Mouse (Mus musculus) hindbrain, embryonic 16.5 days (tissue): Measurements from ENCODE around the gene Usp39. TPM values are rescaled to one million over a fixed set of nuclear protein-coding genes. Genes with fewer than 3 reads are reported as not detected.

ENCODE experiments used
- ATAC-seq: fragments of 200-750 bp; cut with Nextera tagmentation; 2 replicates; pipeline ENCODE4 v1.8.0; 2017; ENCODE audit warnings: moderate TSS enrichment, moderate library complexity
- H3K27ac ChIP-seq: fragments of 300-500 bp; sonication (generic); 2 replicates; pipeline ENCODE4 v1.5.1; 2014; ENCODE audit warnings: low read depth, mild to moderate bottlenecking, control low read depth, low read length, moderate library complexity
- H3K27me3 ChIP-seq: fragments of 300-500 bp; sonication (generic); replicated peaks from 2 replicates; pipeline ENCODE4 v1.6.1; 2014; ENCODE audit warnings: low read length; ENCODE audit not compliant: control insufficient read depth, insufficient read depth
- H3K36me3 ChIP-seq: fragments of 300-500 bp; sonication (generic); 2 replicates; pipeline ENCODE4 v1.6.1; 2014; ENCODE audit warnings: mild to moderate bottlenecking, low read length, moderate library complexity, mixed read lengths; ENCODE audit not compliant: control insufficient read depth, insufficient read depth
- H3K4me1 ChIP-seq: fragments of 300-500 bp; sonication (generic); 2 replicates; pipeline ENCODE4 v1.6.1; 2014; ENCODE audit warnings: low read depth, low read length; ENCODE audit not compliant: control insufficient read depth, insufficient read depth
- H3K4me2 ChIP-seq: fragments of 300-500 bp; sonication (generic); 2 replicates; pipeline ENCODE4 v1.6.1; 2014; ENCODE audit warnings: mild to moderate bottlenecking, low read length, control low read depth, moderate library complexity
- H3K4me3 ChIP-seq: fragments of 300-500 bp; sonication (generic); 2 replicates; pipeline ENCODE4 v1.5.1; 2014; ENCODE audit warnings: mild to moderate bottlenecking, low read length, control low read depth, moderate library complexity
- H3K9ac ChIP-seq: fragments of 300-500 bp; sonication (generic); 2 replicates; pipeline ENCODE4 v1.6.1; 2014; ENCODE audit warnings: low read depth, mild to moderate bottlenecking, control low read depth, low read length, moderate library complexity
- H3K9me3 ChIP-seq: fragments of 300-500 bp; sonication (generic); 2 replicates; pipeline ENCODE4 v1.6.1; 2014; ENCODE audit warnings: mild to moderate bottlenecking, low read length, moderate library complexity; ENCODE audit not compliant: control insufficient read depth
- WGBS: fragments of 180-500 bp; shearing (Covaris S2); extraction: QIAGEN DNeasy Blood & Tissue Kit; methylation state at CpG from one replicate; pipeline ENCODE4 v1.1.7; 2014; 5-methylcytosine and 5-hydroxymethylcytosine counted together
- polyA plus RNA-seq: library from polyadenylated mRNA; unstranded; fragments of >200 nt; fragmentation: Nextera tagmentation; extraction: Ambion mirVana; gene quantifications from 2 replicates; pipeline ENCODE4 v1.2.1, GENCODE M21; 2015

Usp39 gene
- polyA plus RNA-seq, 1 experiment from 2014 or later, result 34.2 TPM

DNA sequence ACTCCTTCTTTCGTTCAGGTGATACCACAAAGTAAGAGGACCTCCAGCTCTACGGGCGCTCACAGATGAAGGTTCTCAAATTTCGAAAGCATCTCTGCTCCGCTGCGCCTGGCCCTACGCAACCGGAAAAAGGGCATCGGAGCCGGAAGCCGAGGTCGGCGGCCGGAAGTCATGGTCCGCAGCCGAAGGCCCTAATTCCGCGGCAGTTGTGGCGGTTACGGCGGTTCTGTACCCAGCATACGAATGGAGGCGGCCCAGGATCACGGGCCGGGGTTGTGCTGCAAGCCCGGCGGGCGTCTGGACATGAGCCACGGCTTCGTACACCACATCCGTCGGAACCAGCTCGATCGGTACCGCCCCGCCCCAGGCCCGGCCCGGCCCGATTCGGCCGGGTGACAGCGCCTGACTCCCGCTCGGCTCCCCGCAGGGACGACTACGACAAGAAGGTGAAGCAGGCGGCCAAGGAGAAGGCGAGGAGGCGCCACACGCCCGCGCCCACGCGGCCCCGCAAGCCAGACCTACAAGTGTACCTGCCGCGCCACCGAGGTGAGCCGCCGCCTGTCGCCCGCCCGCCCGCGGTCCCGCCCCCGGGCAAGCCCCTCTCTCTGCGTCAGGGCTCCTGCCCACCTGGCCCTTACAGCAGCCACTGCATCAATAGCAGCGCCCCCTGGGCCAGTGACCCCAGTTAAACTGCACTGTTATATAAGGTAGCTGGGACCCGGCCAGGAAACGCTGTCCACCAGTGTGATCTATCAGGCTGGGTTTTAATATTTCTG lies 2.4 kb upstream of the Usp39 start, which contains the start of gene 0610030E20Rik:
Gene 0610030E20Rik, plus strand, starts transcription at position 152 of the 776 bp plus-strand sequence.
- Histone ChIP-seq H3K27ac (peak within 1 kb of the TSS; percentile 80), H3K4me1 (peaks cover 35% of the 10 kb centered on the region), H3K9ac (peak within 1 kb of the TSS; percentile 78), H3K4me2 (peak within 1 kb of the TSS; percentile 86), H3K4me3 (peak within 1 kb of the TSS; percentile 58), H3K36me3 (peaks cover 12% of the 10 kb centered on the region; the same call in 1 of the 2 replicates), H3K9me3 (no peaks in the 10 kb centered on the region), H3K27me3 (no peaks in the 10 kb centered on the region)
- peak; percentile 67 for ATAC-seq
- WGBS, result under 1% methylated on average over 68 of the region's 72 CpGs

DNA sequence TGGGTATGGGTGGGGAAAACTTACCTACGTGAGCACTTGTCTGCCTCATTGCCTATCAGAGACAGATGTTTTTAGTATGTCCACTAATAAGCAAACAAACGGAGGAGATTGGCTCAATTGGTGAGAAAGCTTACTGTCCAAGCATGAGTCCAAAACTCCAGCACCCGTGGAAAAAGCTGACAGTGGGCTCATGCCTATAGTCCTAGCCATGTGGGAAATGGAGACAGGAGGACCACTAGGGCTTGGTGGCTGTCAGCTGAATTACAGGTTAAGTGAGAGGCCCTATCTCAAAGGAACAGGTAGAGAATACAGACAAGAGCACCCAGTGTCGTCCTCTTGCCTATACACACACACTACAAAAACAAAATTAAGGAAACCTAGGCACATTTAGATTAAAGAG lies 1.3 kb upstream of the Usp39 start:
- no peak for ATAC-seq

DNA sequence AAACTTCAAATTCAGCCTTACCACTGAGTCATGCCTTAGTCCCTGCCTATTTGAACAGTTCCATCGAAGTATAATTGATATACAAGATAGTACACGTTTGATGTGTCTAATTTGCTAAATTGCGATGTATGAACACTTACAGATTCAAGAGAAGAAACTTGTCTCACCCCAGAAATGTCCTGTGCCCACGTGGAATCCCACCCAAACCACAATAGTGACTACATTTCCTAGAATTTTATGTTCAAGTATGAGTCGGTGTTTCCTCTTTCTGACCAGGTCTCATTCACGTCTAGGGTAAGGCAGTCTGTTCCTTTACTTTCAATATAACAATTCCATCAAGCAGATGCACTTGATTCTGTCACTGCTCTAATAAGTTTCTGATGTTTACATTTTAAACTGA lies 649 bp upstream of the Usp39 start:
- ATAC-seq, result no peak
- Histone ChIP-seq H3K4me2 (peak overlapping the region; percentile 99), H3K27me3 (no peaks in the 10 kb centered on the region), H3K9me3 (no peaks in the 10 kb centered on the region), H3K4me1 (peaks cover 35% of the 10 kb centered on the region), H3K27ac (no peak overlapping the region), H3K9ac (no peak overlapping the region), H3K36me3 (peaks cover 9% of the 10 kb centered on the region; the same call in 1 of the 2 replicates), H3K4me3 (peak overlapping the region; percentile 100)
- 46% methylated on average over 6 of the region's 6 CpGs for WGBS

More for the DNA sequence above, 1.3 kb upstream of the Usp39 start:
- Histone ChIP-seq H3K9me3 (no peaks in the 10 kb centered on the region), H3K4me2 (no peak overlapping the region; the same call in 1 of the 2 replicates), H3K36me3 (peaks cover 12% of the 10 kb centered on the region; the same call in 1 of the 2 replicates), H3K4me1 (peaks cover 35% of the 10 kb centered on the region), H3K9ac (no peak overlapping the region), H3K27me3 (no peaks in the 10 kb centered on the region), H3K27ac (no peak overlapping the region), H3K4me3 (no peak overlapping the region)
- 87% methylated on average over 4 of the region's 4 CpGs for WGBS

DNA sequence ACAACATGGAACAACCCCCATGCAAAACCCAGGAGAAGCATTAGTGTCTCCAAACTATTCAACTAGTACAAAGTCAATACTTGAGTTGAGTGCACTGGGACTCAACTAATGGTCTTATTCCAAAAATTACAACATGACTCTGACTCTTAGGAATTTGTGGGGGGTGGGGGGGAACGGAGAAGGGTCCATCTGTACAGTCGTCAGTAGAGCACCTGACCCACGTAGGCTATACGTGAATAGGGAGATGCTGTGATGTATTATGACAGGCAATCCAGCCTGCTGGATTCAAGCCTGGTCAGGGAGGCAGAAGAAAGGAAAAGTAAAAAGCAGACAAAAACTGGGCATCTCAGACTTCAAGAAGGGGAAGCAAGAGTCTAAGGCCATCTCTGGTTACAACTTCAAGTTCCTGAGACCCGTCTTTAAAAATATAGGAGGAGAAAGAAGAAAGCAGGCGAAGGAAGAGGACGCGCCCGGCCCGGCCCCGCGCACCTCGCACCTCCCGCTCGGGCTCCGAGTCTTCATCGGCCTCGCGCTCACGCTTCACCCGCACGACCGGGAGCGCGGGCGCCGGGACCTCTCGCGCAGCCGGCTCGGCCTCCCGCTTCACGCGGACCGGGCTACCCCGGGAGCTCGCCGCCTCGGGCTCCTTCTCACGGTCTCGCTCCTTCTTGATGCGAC lies 449 bp downstream of the Usp39 start:
- Histone ChIP-seq H3K9me3 (no peaks in the 10 kb centered on the region), H3K27ac (peak overlapping the region; percentile 75), H3K4me3 (peak overlapping the region; percentile 100), H3K4me1 (peaks cover 35% of the 10 kb centered on the region), H3K27me3 (no peaks in the 10 kb centered on the region), H3K9ac (peak overlapping the region; percentile 92), H3K36me3 (peaks cover 3% of the 10 kb centered on the region; the same call in 1 of the 2 replicates), H3K4me2 (peak overlapping the region; percentile 99)
- under 1% methylated on average over 41 of the region's 42 CpGs for WGBS
- ATAC-seq, result peak; percentile 61

DNA sequence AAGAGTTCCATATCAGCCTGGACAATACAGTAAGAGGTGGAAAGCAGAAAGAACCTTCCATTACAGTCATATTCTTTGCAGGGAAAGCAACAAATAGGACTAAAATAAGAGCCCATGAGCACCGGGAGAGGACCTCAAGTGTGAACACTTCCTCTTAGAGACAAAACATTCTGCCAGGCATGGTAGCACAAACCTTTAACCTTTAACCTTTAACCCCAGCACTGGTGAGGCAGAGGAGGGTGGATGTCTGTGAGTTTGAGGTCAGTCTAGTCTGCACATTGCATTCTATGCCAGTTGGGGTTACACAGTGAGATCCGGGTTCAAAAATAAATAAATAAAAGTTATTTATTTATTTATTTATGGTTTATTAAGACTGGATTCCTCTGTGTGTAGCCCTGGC lies 4.5 kb downstream of the Usp39 start:
- no peak for ATAC-seq
- 62% methylated on average over 2 of the region's 2 CpGs for WGBS
- Histone ChIP-seq H3K9me3 (no peaks in the 10 kb centered on the region), H3K4me2 (no peak overlapping the region), H3K9ac (no peak overlapping the region), H3K36me3 (peaks cover 19% of the 10 kb centered on the region), H3K27me3 (no peaks in the 10 kb centered on the region), H3K4me1 (peaks cover 12% of the 10 kb centered on the region), H3K4me3 (no peak overlapping the region), H3K27ac (no peak overlapping the region)

DNA sequence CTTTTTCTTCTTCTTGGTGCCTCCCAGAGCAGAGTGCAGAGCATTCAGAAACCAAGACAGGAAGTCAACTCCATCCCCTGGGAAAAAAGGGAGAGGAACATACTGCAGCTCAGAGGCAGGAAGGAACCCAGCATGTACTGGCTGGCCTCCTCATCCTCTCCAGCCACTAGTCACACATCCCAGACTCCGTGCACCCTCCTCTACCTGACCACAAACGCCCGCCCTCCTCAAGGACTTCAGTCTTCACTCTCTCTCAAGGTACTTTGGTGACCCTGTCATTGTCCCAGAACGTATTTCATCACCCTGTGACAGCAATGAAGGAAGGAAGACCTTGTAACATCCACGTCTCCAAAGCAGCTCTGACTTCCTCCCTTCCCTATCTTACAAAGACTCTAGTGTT lies 11.9 kb downstream of the Usp39 start:
- no peak overlapping the region for H3K27ac ChIP-seq
- no peaks in the 10 kb centered on the region for H3K27me3 ChIP-seq
- no peak for ATAC-seq
- H3K36me3 ChIP-seq, result peaks cover 41% of the 10 kb centered on the region
- WGBS, result 81% methylated on average over 5 of the region's 5 CpGs
- no peak overlapping the region for H3K4me2 ChIP-seq
- H3K9ac ChIP-seq, result no peak overlapping the region
- H3K4me1 ChIP-seq, result no peaks in the 10 kb centered on the region
- no peak overlapping the region for H3K4me3 ChIP-seq
- no peaks in the 10 kb centered on the region for H3K9me3 ChIP-seq

DNA sequence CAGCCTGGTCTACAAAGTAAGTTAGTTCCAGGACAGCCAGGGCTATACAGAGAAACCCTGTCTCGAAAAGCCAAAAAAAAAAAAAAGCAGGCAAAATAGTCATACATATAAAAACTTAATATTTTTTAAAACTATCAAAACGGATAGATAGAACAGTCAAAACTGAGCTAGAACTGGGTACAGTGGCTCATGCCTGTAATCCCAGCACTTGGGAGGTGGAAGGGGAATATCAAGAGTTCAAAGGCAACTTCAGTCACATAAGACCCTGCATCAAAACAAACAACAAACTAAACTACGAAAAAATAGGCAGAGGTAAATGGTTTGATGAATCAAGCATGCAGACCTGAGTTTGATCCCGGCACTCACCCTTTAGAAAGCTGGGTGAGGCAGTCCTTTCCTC lies 14.9 kb downstream of the Usp39 start:
- no peaks in the 10 kb centered on the region for H3K27me3 ChIP-seq
- no peak overlapping the region for H3K4me2 ChIP-seq
- no peak overlapping the region for H3K27ac ChIP-seq
- no peak overlapping the region for H3K9ac ChIP-seq
- H3K4me1 ChIP-seq, result no peaks in the 10 kb centered on the region
- no peak overlapping the region for H3K4me3 ChIP-seq
- no peaks in the 10 kb centered on the region for H3K9me3 ChIP-seq
- no peak for ATAC-seq
- peaks cover 41% of the 10 kb centered on the region for H3K36me3 ChIP-seq
- 94% methylated on average over 4 of the region's 4 CpGs for WGBS

DNA sequence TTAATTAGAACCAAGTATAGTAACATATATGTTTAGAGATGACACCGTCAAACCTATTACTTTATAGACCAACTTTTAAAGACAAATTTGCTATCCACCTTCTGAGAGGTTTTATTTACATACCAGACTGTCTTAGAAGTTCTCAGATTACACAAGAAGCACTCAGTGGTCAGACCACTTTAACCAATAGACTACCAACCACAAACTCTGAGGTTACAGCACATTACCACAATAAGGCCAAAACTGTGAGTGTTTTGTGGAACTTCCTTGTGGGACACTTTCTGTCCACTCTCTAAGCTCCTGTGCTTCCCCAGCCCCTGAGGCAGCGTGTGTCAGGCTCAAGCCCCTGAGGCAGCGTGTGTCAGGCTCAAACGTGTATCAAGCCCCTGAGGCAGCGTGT lies 16.0 kb downstream of the Usp39 start:
- H3K36me3 ChIP-seq, result peaks cover 46% of the 10 kb centered on the region
- no peaks in the 10 kb centered on the region for H3K4me1 ChIP-seq
- WGBS, result 92% methylated on average over 5 of the region's 5 CpGs
- H3K9ac ChIP-seq, result no peak overlapping the region
- H3K9me3 ChIP-seq, result no peaks in the 10 kb centered on the region
- H3K27me3 ChIP-seq, result no peaks in the 10 kb centered on the region
- no peak overlapping the region for H3K4me2 ChIP-seq
- no peak for ATAC-seq
- H3K4me3 ChIP-seq, result no peak overlapping the region
- no peak overlapping the region for H3K27ac ChIP-seq

DNA sequence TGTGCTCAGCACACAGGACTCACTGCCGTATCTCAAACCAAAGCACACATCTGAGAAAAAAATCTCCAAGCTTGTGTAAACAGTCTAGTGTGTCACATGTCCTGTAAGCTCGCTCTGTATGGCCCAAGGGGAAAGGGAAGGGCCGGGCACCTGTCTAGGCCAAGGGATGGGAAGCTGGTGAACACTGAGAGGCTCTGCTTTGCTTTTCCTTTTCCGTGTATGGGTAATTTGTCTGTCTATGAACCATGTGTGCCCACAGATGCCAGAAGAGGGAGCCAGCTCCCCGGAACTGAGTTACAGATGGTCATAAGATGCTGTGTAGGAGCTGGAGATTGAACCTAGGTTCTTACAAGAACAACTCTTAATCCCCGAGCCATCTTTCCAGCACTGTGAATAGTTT lies 18.7 kb downstream of the Usp39 start:
- H3K9ac ChIP-seq, result no peak overlapping the region
- WGBS, result 77% methylated on average over 6 of the region's 6 CpGs
- no peak overlapping the region for H3K4me2 ChIP-seq
- H3K9me3 ChIP-seq, result no peaks in the 10 kb centered on the region
- peaks cover 45% of the 10 kb centered on the region for H3K36me3 ChIP-seq
- no peak for ATAC-seq
- H3K27ac ChIP-seq, result no peak overlapping the region
- no peaks in the 10 kb centered on the region for H3K27me3 ChIP-seq
- H3K4me1 ChIP-seq, result no peaks in the 10 kb centered on the region
- H3K4me3 ChIP-seq, result no peak overlapping the region
